Mouse (Mus musculus): ENCODE results near the gene Rdh7.

Gene Rdh7

DNA sequence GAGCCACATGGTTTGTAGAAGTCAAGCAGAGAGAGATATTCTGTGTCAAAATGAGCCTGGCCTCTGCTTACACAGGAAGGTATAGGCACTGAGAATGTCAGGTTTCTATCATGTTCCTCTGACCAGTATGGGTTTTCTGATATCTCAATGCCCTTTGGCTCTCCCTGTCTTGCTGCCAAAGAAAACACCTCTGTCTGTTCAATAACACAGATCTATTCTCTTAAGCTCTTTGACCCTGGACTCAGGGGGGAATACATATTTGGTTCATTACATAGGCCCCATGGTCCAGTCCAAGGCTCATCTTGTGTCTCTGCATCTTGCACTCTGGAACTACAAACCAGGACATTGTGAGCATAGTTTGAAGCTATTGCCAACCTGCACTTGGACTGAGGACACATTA is at the start of gene Rdh7:
TSS of gene Rdh7 (minus strand) at position 213 of the 400 bp plus-strand sequence.
- no peak for DNase-seq (ENCODE audit: low read depth, low spot score)

DNA sequence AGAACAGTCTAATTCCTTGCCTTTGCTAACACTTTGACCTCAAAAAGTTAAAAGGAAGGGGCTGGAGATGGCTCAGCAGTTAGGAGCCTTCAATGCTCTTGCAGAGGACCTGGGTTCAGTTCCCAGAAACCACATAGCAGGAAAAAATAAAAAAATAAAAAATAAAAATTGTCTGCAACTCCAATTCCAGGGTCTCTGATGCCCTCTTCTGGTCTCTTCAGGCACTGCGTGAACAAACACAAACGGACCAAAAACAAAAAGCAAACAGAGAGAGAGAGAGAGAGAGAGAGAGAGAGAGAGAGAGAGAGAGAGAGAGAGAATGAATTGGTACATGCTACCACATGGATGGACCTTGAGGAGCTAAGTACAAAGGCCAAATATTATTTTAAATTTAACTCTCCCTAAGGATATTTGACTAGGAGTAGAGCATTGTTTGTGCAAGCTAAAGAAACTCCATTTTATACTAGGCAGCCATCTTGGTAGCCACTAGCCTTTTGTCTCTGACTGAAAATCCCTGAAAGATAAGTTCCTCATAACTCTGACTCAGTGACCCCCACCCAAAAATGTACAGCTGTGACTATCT is 48.9 kb upstream of the Rdh7 start:
- DNase-seq (ENCODE audit: low read depth, low spot score), result peak; percentile 77

DNA sequence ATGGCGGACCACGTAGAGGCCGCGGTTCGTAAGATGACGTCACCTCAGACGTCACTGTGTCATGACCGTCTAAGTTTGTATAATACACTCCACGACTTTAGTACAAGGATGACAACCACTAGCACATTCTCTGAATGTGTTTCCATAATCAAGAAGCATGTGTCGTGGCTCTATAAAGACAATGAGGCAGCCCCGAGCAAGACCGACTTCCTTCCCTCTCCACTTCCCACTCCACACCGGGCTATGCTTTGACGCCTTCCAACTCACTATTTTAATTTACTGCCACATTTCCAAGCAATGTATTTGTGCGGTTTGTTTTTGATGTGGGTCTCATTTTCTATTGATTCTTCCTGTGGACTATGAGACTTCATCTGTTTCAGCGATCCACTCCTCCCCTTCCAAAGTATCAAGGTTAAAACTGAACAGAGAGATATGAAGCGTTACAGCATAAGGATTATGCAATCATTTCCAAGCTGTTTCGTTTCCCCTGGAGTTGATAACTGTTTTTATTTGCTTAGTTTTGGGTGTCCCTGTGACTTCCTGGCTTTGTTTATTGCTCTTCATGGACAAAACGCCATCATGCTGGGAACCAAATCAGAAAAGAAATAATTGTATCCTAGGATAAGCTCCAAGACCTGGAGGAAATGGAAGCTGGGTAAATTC is 48.3 kb upstream of the Rdh7 start:
- no peak for DNase-seq (ENCODE audit: low read depth, low spot score)

DNA sequence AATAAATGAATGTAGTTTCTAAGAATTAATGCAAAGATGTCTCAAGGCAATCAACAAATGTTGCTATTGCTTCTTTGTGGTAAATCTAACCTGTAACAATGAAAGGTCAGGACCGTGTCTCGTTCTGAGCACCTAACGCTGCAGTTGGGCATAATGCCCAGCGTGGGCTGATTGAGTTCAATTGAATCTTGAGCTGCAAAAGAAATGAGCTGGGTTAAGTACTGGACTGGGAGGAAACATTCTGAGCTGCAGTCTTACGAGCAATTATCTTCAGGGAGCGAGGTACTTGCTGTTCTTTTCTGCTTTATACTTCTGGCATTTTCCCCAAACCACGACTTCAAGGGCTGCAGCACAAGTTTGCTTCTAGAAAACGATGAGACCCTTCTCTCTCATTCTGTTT is 47.7 kb upstream of the Rdh7 start:
- DNase-seq (ENCODE audit: low read depth, low spot score), result no peak

DNA sequence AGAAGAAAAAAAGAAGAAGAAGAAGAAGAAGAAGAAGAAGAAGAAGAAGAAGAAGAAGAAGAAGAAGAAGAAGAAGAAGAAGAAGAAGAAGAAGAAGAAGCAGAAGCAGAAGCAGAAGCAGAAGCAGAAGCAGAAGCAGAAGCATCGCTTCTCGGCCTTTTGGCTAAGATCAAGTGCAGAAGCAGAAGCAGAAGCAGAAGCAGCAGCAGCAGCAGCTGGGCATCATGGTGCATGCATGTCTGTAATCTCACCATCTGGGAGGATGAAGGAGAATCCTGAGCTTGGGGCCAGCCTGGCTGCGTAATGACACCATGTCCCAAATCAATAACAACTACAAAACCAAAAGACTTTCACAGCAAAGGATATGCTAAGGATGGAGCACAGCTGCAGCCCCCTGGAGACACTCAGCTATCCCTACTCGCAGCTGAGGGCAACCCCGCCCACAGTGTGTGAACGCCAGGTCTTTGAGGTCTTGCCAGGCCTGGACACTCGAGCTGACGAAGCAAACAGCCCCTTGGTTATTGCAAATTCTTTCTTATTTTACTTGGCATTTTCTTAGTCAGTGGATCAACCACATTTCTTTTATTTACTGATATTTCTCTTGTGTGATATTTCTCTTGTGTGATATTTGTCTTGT is 43.8 kb upstream of the Rdh7 start:
- peak; percentile 25 for DNase-seq (ENCODE audit: low read depth, low spot score)

DNA sequence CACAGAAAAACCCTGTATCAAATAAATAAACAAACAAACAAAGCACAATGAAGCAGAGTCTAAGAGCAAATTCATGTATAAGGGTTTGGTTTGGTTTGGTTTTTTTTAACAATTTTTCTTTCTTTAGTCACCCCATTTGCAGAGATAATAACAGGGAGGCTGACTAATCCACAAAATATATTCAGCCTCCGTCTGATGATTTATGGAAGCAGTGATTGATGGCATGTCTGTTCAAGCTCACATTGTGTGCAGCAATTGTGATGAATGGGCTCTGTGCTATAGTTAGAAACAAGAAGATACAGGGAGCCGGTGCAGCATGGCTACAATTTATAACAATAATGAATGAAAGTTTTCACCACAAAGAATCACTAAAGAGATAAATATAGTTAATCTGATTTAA is 39.1 kb upstream of the Rdh7 start:
- DNase-seq (ENCODE audit: low read depth, low spot score), result peak; percentile 60

DNA sequence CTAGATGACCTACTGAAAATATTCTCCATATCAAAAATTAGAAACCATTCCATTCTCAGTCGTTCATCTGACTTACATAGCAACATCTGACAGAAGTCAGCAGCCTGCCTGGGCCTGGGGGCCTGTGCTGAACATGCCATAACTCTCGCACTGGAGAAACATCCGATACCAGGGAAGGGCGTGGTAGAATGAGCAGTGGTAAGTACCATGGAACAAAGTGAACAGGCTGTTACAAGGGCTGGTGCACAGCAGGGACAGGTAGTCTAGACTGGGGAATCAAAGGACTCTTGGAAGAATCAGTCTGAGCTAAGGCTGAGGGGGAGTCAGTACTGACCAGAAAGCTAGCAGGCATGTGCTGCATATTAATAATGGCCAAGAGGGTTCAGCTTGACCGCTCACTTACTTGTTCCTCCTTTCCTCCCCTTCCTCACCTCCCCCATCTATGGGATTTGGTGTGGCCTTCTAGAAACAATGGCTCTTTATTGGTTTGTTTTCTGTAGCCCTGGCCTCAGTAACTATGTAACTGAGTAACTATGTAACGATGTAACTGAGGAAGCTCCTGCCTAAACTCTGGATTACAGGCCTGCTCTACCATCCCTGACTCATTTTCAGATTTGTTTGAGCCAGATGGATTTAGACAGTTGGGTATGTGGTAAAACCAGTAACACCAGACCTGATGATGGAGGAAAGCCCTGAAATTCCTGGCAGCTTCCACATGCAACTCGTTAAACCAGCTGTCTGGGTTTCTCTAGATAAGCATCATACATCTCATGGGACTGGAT is 36.2 kb upstream of the Rdh7 start:
- peak; percentile 74 for DNase-seq (ENCODE audit: low read depth, low spot score)

- DNase-seq (ENCODE audit: low read depth, low spot score), result no peak
Measured at GRCm38 (mm10) chr10:127923024-127923423, 34.4 kb upstream of the Rdh7 start.

DNA sequence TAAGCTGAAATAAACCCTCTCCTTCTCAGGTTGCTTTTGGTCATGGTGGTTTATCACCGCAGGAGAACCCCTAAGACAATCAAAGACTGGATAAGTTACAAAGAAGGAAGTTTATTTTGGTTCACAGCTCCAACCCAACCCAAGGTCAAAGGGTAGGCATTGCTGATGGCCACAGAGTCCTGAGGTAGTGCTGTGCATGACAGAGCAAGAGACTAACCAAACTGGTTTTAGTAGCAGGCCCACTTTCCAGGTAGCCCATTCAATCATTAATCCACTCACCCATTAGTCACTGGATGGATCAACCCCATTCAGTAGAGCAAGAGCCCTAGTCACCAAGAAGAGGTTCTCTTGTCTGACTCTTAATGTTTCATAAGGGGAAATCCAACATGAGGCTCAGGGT is 33.6 kb upstream of the Rdh7 start:
- no peak for DNase-seq (ENCODE audit: low read depth, low spot score)

DNA sequence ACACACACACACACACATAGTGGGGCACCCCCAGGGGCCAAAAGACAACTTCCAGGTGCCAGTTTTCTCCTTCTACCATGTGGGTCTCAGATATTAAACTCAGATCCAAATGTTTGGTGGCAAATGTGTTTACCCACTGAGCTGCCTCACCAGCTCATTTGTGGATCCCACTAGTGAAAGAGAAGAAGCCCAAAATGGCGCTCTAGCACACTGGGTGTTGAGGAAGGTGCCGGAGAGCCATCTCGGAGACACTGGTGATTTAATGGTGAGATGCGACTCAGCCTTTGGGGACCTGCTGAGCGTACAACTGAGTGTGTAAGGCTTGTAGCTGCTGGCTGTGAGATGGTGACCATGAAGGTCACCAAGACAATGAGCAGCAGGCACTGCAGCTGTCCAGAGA is 29.0 kb upstream of the Rdh7 start:
- no peak for DNase-seq (ENCODE audit: low read depth, low spot score)

DNA sequence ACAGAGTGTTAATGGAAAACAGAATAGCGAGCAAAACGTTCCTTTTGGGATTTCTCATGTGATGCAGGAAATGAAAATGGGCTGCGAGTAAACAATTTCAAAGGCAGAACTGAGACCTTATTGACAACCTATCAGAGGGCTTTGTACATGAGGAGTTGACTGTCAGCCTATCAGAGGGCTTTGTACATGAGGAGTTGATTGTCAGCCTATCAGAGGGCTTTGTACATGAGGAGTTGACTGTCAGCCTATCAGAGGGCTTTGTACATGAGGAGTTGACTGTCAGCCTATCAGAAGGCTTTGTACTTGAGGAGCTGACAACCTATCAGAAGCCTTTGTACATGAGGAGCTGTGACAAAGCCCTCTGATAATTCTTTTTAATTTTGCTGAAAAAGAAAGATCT is 28.6 kb upstream of the Rdh7 start:
- DNase-seq (ENCODE audit: low read depth, low spot score), result peak; percentile 10

DNA sequence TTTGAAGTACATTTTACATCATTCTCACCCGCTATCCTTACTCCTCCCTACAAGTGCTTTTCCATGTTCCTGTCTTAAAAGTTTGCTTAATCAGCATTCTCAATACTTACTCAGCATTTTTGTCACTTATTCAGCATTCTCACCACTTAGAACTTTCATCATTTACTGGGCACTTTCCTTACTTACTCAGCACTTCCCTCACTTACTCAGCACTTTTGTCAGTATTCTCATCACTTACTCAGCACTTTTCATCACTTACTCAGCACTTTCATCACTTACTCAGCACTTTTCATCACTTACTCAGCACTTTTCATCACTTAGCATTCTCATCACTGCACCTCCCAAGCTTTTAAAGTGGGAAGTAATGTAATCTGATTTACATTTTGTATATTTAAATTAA is 27.0 kb upstream of the Rdh7 start:
- peak; percentile 13 for DNase-seq (ENCODE audit: low read depth, low spot score)

- no peak for DNase-seq (ENCODE audit: low read depth, low spot score)
Measured at GRCm38 (mm10) chr10:127907386-127907951, 18.9 kb upstream of the Rdh7 start.

DNA sequence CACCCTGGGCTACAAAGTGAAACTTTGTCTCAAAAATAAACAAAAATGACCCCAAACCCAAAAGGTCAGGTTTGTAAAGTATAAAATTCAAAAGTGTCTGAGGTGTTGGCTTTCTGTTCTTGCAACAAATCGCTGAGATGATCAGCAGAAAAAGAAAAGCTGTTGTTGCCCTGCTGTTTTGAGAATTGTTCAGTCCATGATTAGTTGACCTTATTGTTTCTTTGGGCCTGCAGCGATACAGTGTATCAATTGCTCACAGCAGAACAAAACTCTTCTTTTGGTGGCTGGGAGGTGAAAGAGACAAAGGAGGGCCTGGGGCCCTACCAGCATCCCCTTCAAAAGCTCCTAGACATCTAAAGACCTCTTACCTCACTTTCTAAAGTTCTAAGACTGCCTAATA is 17.5 kb upstream of the Rdh7 start:
- no peak for DNase-seq (ENCODE audit: low read depth, low spot score)

GRCm38 (mm10) chr10:127904718-127905446 is 16.3 kb upstream of the Rdh7 start:
- no peak for DNase-seq (ENCODE audit: low read depth, low spot score)

- no peak for DNase-seq (ENCODE audit: low read depth, low spot score)
Measured at GRCm38 (mm10) chr10:127903116-127903515, 14.5 kb upstream of the Rdh7 start.

DNA sequence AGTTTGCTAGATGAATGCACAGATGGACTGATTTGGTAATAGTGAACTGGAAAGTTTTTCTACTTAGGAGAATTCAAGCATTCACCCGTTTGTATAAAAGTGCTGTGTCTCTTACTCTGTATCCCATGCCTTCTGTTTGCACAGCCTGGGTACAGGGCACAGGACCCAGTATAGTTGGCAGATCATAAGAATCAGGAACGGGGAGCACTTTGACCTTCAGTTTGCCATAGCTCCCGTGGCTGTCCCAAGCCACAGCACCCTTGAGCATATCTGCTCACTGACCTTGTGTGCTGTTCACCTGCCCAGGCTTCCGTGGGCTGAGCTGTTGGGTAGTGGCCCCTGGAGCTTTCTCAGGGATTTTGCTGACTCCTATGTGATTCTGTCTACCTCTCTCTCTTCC is 13.1 kb upstream of the Rdh7 start:
- no peak for DNase-seq (ENCODE audit: low read depth, low spot score)

- no peak for DNase-seq (ENCODE audit: low read depth, low spot score)
Measured at GRCm38 (mm10) chr10:127899783-127900182, 11.2 kb upstream of the Rdh7 start.

- DNase-seq (ENCODE audit: low read depth, low spot score), result no peak
Measured at GRCm38 (mm10) chr10:127898218-127898617, 9.6 kb upstream of the Rdh7 start, which contains the start of gene Sdr9c7. TSS of gene Sdr9c7 (plus strand) at chr10:127898518.

DNA sequence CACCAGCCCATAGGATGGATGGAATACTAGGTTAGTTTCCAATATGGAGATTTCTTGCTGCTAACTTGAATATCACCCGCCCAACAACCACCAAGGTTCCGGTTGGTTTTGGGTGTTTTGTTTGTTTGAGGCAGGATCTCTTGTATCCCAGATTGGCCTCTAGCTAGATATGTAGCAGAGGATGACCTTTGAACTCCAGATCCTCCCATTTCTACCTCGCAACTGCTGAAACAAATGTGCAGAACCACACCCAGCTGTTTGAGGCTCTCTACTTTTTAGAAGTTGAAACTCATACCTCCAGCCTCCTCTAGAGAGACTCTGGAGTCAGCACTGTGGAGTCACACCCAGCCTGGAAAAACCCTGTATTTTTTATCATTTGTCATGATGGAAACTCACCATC is 8.9 kb upstream of the Rdh7 start:
- DNase-seq (ENCODE audit: low read depth, low spot score), result no peak

DNA sequence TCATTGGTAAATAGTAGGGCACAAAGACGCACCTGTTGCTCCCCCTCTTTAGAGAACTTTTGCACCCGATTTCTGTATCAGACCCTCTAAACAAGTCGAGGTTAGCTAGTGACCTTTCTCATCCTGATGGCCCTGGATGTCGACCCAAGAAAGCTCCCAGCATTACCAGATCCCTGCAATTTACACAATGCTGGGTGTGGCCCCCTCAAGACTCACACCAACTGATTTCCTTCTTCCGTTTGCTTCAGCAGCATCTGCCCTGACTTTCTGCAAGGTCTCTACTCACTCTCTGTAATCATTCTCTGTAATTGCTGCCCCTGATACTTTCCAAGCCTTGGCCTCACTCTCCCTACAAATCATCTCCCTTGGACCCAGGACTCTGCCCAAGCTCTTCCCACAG is 8.1 kb upstream of the Rdh7 start:
- DNase-seq (ENCODE audit: low read depth, low spot score), result no peak
